Mouse (Mus musculus) kidney, postnatal 25 days (tissue): ENCODE data around the gene Ap3b1.

Source experiments
- DNase-seq, 2 experiments: peaks; one replicate each; pipeline ENCODE4 v3.0.0; 2021; ENCODE audit warnings: mixed read lengths in 2 of 2

Ap3b1 gene

GRCm38 (mm10) chr13:94454131-94454530 is 95.4 kb downstream of the Ap3b1 start:
- DNase-seq = no peak

- no peak for DNase-seq
These were observed 100.4 kb downstream of the Ap3b1 start for GRCm38 (mm10) chr13:94459143-94459542.

GRCm38 (mm10) chr13:94464221-94464620 is 105.5 kb downstream of the Ap3b1 start:
- no peak for DNase-seq

DNA sequence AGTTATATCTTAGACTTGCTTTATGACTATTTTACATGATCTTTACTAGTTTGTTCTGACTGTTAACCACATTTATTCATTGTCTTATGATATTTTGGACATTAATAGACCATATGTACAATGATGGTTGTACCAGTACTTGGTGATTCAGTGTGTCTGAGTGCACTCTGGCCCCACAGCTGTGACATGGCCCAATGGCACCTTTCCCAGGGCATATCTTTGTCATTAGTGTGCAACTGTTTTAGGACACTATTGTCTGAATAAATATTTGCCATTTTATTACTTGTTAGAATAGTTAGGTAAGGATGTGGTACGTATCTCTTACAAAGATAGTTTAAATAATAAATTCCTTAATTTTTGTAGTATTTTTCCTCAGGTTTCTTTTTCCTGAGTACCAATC is 109.8 kb downstream of the Ap3b1 start:
- DNase-seq = no peak

GRCm38 (mm10) chr13:94471009-94471672 is 112.4 kb downstream of the Ap3b1 start:
- DNase-seq = no peak

- no peak for DNase-seq
These were observed 117.4 kb downstream of the Ap3b1 start for GRCm38 (mm10) chr13:94476208-94476607.

DNA sequence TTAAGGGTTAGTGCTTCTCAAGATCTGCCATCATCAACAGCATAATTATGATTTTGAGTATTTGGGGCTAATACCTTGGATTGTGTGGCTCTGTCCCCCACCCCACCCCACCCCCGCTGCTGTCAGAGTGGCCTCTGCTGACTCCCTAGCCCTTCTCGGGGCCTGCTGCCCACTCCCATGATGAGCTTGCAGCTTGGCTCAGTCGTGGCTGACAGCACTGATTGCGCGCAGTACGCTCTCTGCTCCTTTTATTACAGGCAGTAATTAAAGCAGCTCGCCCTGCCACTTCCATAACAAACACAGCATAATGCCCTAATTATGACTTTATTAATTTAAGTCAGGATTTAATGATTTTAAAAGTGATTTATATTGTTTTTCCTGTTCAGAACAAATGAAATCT is 121.5 kb downstream of the Ap3b1 start:
- DNase-seq = no peak

DNA sequence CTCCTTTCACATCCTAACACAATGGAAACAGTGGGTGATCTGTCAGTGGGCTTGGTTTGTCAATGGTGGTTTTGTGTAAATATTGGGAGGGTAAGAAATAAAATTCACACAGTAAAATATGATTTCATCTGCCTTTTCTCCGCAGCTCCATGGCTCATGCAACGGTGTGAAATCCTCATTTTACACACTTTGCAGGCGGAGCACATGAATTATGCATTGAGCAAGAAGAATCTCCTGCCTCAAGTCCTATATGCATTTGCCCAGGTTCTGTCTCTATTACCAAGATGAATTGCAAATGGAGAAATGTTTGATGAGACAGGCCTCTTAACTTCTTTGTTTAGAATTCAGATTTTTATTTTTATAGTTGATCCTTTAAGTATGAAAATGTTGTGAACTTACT is 131.9 kb downstream of the Ap3b1 start:
- DNase-seq = no peak

DNA sequence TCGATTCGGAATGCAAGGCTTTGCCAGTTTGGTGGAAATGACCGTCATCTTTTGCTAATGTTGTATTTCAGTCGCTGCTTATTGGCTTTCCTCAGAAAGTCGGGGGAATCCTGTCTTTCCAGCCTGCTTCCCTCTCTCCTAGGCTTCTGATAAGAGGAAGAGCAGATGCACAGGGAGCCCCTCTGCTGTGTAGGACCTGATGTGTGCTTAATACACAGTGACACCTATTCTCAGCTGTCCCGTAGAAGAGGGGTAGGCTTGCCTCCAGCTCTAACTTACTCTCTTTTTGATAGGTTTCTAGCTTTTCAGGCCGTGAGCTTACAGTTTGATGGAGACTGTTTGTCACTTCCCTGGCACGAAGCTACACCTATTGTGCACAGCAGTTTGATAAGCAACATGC is 132.4 kb downstream of the Ap3b1 start:
- DNase-seq = no peak

GRCm38 (mm10) chr13:94497521-94497920 is 138.8 kb downstream of the Ap3b1 start:
- no peak for DNase-seq

GRCm38 (mm10) chr13:94506411-94506810 is 147.7 kb downstream of the Ap3b1 start:
- no peak for DNase-seq

- DNase-seq = no peak
These were observed 149.6 kb downstream of the Ap3b1 start for GRCm38 (mm10) chr13:94508344-94508743.

DNA sequence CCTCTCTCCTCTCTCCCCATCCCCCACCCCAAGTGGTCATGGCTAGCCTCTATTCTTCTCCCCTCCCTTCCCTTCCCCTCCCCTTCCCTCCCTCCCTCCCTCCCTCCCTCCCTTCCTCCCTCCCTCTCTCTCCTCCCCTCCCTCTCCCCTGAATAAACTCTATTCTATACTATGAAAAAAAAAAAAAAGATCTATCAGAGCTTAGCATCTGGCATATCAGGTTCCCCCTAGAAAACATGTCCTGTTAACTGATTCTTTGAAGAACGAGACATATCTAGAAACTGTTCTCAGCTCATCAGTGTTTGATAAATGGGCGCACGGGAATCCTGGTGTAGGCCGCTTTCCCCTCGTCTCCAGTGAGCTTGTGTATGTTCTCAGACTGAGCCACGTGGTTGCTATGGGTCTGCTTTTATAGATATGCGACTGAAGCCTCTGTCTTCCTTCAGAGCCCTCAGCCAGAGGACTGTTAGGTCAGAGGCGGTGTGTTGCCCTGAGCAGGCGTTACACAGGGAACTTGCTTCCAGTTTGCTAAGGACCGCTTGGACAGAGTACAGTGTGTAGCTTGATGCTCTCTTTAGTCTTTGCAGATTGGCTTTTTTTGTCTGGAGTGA is 154.5 kb downstream of the Ap3b1 start:
- DNase-seq = no peak

DNA sequence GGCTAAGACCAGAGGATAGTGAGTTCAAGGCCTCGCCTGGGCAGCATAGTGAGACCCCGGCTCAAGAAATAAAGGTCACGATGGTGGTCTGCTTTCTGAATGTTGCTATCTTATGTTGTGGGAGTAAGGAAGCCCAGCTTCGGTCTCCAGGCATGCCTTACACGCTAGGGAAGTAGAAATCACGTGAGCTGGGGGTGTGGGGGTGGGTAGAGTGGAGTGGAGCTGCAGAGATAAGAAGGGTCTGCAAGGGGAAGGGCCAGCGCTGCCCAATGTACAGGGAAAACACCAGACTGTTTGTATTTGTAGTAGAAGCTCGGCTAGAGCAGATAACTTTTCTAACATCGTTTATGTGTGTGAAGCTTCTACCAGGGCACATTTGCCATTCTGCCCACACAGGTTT is 155.1 kb downstream of the Ap3b1 start:
- DNase-seq = no peak

- no peak for DNase-seq
These were observed 156.2 kb downstream of the Ap3b1 start for GRCm38 (mm10) chr13:94514992-94515391.

- DNase-seq = no peak
These were observed 157.8 kb downstream of the Ap3b1 start for GRCm38 (mm10) chr13:94516532-94516931.

DNA sequence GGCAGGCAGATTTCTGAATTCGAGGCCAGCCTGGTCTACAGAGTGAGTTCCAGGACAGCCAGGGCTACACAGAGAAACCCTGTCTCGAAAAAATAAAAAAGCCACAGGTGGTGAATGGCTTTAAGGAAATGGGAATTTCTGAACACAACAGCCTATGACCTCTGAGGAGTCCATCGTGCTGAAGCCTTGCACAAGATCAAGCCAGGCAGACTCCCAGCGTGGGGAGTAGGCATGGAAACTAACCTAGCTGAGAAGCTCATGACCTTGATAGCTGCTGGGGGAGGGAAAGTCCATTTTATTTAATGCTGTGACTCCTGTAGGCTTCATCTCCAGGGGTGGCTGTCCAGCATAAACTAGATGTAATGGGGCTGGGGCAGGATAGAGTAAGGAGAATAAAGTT is 159.4 kb downstream of the Ap3b1 start:
- no peak for DNase-seq

DNA sequence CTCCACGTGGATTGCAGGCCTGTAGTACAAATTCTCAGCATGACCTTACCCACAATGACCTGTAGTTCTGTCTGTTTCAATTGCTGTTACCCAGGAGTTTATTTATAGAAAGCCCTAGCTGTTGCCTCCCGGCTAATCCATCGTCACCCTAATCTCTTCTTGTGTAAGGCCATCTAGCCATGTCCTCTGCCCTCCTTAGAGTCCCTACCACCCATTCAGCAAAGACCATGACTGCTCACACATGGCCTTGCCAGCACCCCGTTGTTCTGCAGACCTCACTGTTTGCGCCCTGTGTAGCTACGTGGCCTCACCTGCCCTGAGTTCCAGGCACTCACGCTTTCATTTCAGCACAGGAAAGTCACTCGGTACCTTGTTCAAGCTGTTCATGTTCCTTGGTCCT is 160.5 kb downstream of the Ap3b1 start:
- no peak for DNase-seq

GRCm38 (mm10) chr13:94523213-94523612 is 164.5 kb downstream of the Ap3b1 start:
- no peak for DNase-seq

DNA sequence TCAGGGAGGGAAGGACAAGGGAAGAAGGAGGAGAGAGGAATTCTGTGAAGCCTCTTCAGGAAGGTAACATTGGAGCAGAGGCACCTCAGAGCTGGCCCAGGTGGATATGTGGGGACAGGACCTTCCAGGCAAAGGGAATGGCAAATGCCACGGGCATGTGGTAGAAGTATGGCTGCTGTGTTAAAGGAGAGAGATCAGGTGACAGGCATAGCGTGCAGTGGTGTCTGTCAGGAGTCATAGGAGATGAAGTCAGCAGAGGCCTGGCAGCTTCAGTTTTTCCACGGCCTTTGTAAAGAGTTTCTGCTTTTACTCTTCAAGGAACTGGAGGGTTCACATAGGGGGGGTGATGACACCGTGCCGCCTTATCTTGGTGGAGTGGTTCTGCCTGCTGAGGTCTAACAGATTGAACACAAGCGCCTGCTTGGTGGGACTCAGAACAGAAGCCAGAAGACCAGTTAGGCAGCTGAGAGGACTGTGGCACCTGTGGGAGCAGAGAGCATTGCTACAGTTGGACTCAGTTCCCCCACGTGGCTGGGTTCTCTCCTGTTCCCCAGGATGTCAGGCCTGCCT is 166.0 kb downstream of the Ap3b1 start:
- no peak for DNase-seq

- DNase-seq = no peak
These were observed 170.4 kb downstream of the Ap3b1 start for GRCm38 (mm10) chr13:94529138-94529537.

DNA sequence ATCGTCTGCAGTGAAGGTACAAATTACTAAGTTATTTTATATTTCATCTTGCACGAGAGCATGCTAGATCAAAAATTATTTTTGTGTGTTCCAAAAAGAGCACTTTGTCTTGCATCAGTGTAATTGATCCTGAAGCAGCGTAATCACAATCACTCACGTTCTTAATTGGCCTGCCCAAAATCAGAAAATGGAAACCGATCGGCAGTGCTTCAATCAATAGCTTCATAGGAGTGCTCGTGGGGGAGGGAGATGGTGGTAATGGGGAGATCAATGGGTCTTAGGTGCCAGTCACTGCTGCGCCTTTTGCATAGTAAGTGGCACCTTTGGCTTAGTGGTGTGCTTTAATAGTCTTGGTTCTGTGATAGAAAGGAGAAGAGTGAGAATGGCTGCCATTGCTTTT is 174.8 kb downstream of the Ap3b1 start:
- DNase-seq = no peak

DNA sequence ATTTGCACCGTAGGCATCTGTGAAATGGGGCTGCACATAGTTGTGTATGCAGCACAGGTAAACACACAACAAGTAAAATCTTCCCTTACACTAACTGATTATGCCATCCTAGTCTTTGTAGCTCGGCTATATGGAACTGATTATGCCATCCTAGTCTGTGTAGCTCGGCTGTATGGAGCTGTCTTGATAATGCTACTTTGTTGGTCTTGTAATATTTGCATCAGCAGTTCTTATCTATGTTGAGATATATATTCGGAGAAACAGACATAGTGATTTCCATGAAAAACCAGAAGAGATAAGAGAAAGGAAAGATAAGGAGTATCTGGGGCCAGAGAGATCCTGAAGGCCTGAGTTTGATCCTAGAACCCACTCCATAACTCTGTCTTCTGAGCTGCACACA is 178.6 kb downstream of the Ap3b1 start:
- DNase-seq = no peak

- DNase-seq = no peak
These were observed 181.3 kb downstream of the Ap3b1 start for GRCm38 (mm10) chr13:94539851-94540646.
